Mouse (Mus musculus) embryonic facial prominence, embryonic 14.5 days (tissue): Measurements from ENCODE around the gene Aunip. TPM values are rescaled to one million over a fixed set of nuclear protein-coding genes. Genes with fewer than 3 reads are reported as not detected.

Source experiments
- ATAC-seq: fragments of 200-750 bp; cut with Nextera tagmentation; 2 replicates; pipeline ENCODE4 v1.8.0; 2017; ENCODE audit warnings: low read depth, moderate number of reproducible peaks, moderate TSS enrichment
- DNase-seq: peaks from one replicate; pipeline ENCODE4 v3.0.0-alpha.2; 2015; ENCODE audit warnings: low spot score
- H3K27ac ChIP-seq: fragments of 300-500 bp; sonication (generic); replicated peaks from 2 replicates; pipeline ENCODE4 v1.5.1; 2014; ENCODE audit warnings: low read depth, mild to moderate bottlenecking, low read length, moderate library complexity
- H3K27me3 ChIP-seq: fragments of 300-500 bp; sonication (generic); replicated peaks from 2 replicates; pipeline ENCODE4 v1.6.1; 2014; ENCODE audit warnings: low read length; ENCODE audit not compliant: control insufficient read depth, insufficient read depth
- H3K36me3 ChIP-seq: fragments of 300-500 bp; sonication (generic); 2 replicates; pipeline ENCODE4 v1.6.1; 2014; ENCODE audit warnings: low read length, mixed read lengths; ENCODE audit not compliant: control insufficient read depth, insufficient read depth
- H3K4me1 ChIP-seq: fragments of 300-500 bp; sonication (generic); 2 replicates; pipeline ENCODE4 v1.6.1; 2014; ENCODE audit warnings: antibody characterized with exemption, low read length; ENCODE audit not compliant: control insufficient read depth, insufficient read depth
- H3K4me2 ChIP-seq: fragments of 300-500 bp; sonication (generic); 2 replicates; pipeline ENCODE4 v1.6.1; 2014; ENCODE audit warnings: low read depth, mild to moderate bottlenecking, low read length, moderate library complexity, mixed read lengths
- H3K4me3 ChIP-seq: fragments of 300-500 bp; sonication (generic); 2 replicates; pipeline ENCODE4 v1.5.1; 2014; ENCODE audit warnings: low read depth, mild to moderate bottlenecking, low read length
- H3K9ac ChIP-seq: fragments of 300-500 bp; sonication (generic); 2 replicates; pipeline ENCODE4 v1.6.1; 2014; ENCODE audit warnings: low read depth, mild to moderate bottlenecking, low read length, moderate library complexity, mixed read lengths
- H3K9me3 ChIP-seq: fragments of 300-500 bp; sonication (generic); 2 replicates; pipeline ENCODE4 v1.6.1; 2016; ENCODE audit warnings: low read length; ENCODE audit not compliant: control insufficient read depth
- WGBS: fragments of 180-500 bp; shearing (Covaris S2); extraction: QIAGEN DNeasy Blood & Tissue Kit; methylation state at CpG from one replicate; pipeline ENCODE4 v1.1.7; 2014; 5-methylcytosine and 5-hydroxymethylcytosine counted together
- microRNA-seq: library from miRNA; unstranded; fragments of <30 nt; microRNA quantifications from one replicate; pipeline ENCODE4, GENCODE M21; 2016; ENCODE audit warnings: borderline number of aligned reads
- polyA plus RNA-seq: library from polyadenylated mRNA; unstranded; fragments of >200 nt; fragmentation: Nextera tagmentation; extraction: Ambion mirVana; gene quantifications from 2 replicates; pipeline ENCODE4 v1.2.1, GENCODE M21; 2014

Aunip gene
- polyA plus RNA-seq, 1 experiment from 2014 or later, result 3.9 TPM

DNA sequence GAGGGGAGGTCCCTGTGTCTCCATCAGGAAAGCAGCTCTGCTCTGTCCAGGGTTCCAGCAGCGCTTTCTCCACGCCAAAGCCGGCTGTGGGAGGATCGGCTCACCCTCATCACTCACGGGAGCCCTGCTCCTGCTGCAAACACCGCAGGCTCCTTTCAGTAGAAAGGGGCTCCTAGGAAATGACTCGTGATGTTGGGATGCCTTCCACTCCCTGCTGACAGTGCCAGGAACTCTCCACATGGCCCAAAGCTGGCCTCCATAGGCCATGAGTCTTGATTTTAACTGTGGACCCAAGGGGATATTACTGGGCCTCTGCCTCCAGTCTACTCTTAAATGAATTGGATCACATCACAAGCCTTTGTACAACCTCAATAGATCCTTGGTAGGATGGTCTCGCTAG is 59.0 kb downstream of the Aunip start:
- H3K4me3 ChIP-seq, result no peak overlapping the region
- H3K9me3 ChIP-seq, result no peaks in the 10 kb centered on the region; the same call in 1 of the 2 replicates
- WGBS, result 75% methylated on average over 8 of the region's 8 CpGs
- H3K27ac ChIP-seq, result no peak overlapping the region
- H3K4me1 ChIP-seq, result no peaks in the 10 kb centered on the region
- no peak overlapping the region for H3K9ac ChIP-seq
- no peak for DNase-seq
- H3K27me3 ChIP-seq, result no peaks in the 10 kb centered on the region
- H3K36me3 ChIP-seq, result 0 out of 2 replicates have a peak, but pooled peaks cover 14% of the 10 kb centered on the region
- no peak overlapping the region for H3K4me2 ChIP-seq
- no peak for ATAC-seq

GRCm38 (mm10) chr4:134570704-134571451 is 60.1 kb downstream of the Aunip start:
- WGBS, result 70% methylated on average over 14 of the region's 14 CpGs
- ATAC-seq (no peak), DNase-seq (no peak)
- H3K27ac ChIP-seq, result no peak overlapping the region
- no peaks in the 10 kb centered on the region; the same call in 1 of the 2 replicates for H3K9me3 ChIP-seq
- H3K4me1 ChIP-seq, result no peaks in the 10 kb centered on the region
- no peak overlapping the region for H3K4me2 ChIP-seq
- H3K9ac ChIP-seq, result no peak overlapping the region
- H3K4me3 ChIP-seq, result no peak overlapping the region
- H3K27me3 ChIP-seq, result no peaks in the 10 kb centered on the region
- 0 out of 2 replicates have a peak, but pooled peaks cover 5% of the 10 kb centered on the region for H3K36me3 ChIP-seq

- no peak overlapping the region for H3K4me3 ChIP-seq
- no peaks in the 10 kb centered on the region for H3K4me1 ChIP-seq
- H3K36me3 ChIP-seq, result 0 out of 2 replicates have a peak, but pooled peaks cover 5% of the 10 kb centered on the region
- no peak for ATAC-seq
- DNase-seq, result no peak
- no peak overlapping the region for H3K4me2 ChIP-seq
- no peaks in the 10 kb centered on the region for H3K9me3 ChIP-seq
- no peak overlapping the region for H3K9ac ChIP-seq
- H3K27ac ChIP-seq, result no peak overlapping the region
- WGBS, result 79% methylated on average over 24 of the region's 24 CpGs
- H3K27me3 ChIP-seq, result no peaks in the 10 kb centered on the region
Observed at GRCm38 (mm10) chr4:134572449-134573300, 61.9 kb downstream of the Aunip start.

Small RNAs within 50 kb of the gene (microRNA-seq; reads per million reads assigned to microRNA genes)
- gene Gm23634 (0.50 reads per million), gene Mir6403 (not detected)

Other genes with a start within 250 kb of the Aunip start
- 18.5 and 19.6 TPM in 2 replicates for gene Pdik1l, start 223.1 kb upstream of the Aunip start, polyA plus RNA-seq
- gene Trim63, start 195.9 kb upstream of the Aunip start, polyA plus RNA-seq, result 2.0 and 2.5 TPM in 2 replicates
- 0.13 and 0.42 TPM in 2 replicates for gene Slc30a2, start 167.8 kb upstream of the Aunip start, polyA plus RNA-seq
- gene Extl1, start 127.1 kb upstream of the Aunip start, polyA plus RNA-seq, result 3.1 and 3.6 TPM in 2 replicates
- gene Pafah2, start 114.7 kb upstream of the Aunip start, polyA plus RNA-seq, result 11.8 and 12.5 TPM in 2 replicates
- 1,154 and 1,326 TPM in 2 replicates for gene Stmn1, start 42.7 kb upstream of the Aunip start, polyA plus RNA-seq
- 2.0 and 2.3 TPM in 2 replicates for gene Paqr7, start 14.3 kb upstream of the Aunip start, polyA plus RNA-seq
- 126 and 137 TPM in 2 replicates for gene Mtfr1l, start 24.4 kb downstream of the Aunip start, polyA plus RNA-seq
- gene Selenon, start 41.2 kb downstream of the Aunip start, polyA plus RNA-seq, result 22.8 and 24.7 TPM in 2 replicates
- gene Man1c1, start 193.3 kb downstream of the Aunip start, polyA plus RNA-seq, result 5.1 and 6.5 TPM in 2 replicates